Mouse (Mus musculus): ENCODE results near the gene Prox2. TPM values are rescaled to one million over a fixed set of nuclear protein-coding genes. Genes with fewer than 3 reads are reported as not detected.

Prox2 gene
- polyA plus RNA-seq, 1 experiment: 1.6 TPM

- Histone ChIP-seq H3K27me3 (ENCODE audit: control insufficient read depth, insufficient read depth, low read length) (no peaks in the 10 kb centered on the region), H3K27ac (ENCODE audit: insufficient read depth, low read length) (no peak overlapping the region), H3K4me3 (replicated peaks; ENCODE audit: insufficient read depth, low read depth, low read length) (no peak overlapping the region), H3K4me1 (ENCODE audit: control insufficient read depth, insufficient read depth, low read length) (no peaks in the 10 kb centered on the region; the same call in 1 of the 2 replicates)
- no peak for DNase-seq
- no peak for TF ChIP-seq POLR2A (IDR thresholded peaks at IDR 0.05; ENCODE audit: borderline replicate concordance, insufficient read depth, low read length)
- TF ChIP-seq CTCF (IDR thresholded peaks at IDR 0.05; ENCODE audit: borderline replicate concordance, insufficient read depth, low read depth, low read length): no peak
- WGBS: 91% methylated on average over 5 of the region's 5 CpGs
These were observed 14.2 kb upstream of the Prox2 start for GRCm38 (mm10) chr12:85124751-85125150.

- TF ChIP-seq CTCF (IDR thresholded peaks at IDR 0.05; ENCODE audit: borderline replicate concordance, insufficient read depth, low read depth, low read length) (no peak), POLR2A (IDR thresholded peaks at IDR 0.05; ENCODE audit: borderline replicate concordance, insufficient read depth, low read length) (no peak)
- 94% methylated on average over 11 of the region's 11 CpGs for WGBS
- DNase-seq: no peak
- no peaks in the 10 kb centered on the region; the same call in 1 of the 2 replicates for H3K4me1 ChIP-seq (ENCODE audit: control insufficient read depth, insufficient read depth, low read length)
- no peaks in the 10 kb centered on the region for H3K27me3 ChIP-seq (ENCODE audit: control insufficient read depth, insufficient read depth, low read length)
- no peak overlapping the region for H3K27ac ChIP-seq (ENCODE audit: insufficient read depth, low read length)
- no peak overlapping the region for H3K4me3 ChIP-seq (replicated peaks; ENCODE audit: insufficient read depth, low read depth, low read length)
These were observed 13.1 kb upstream of the Prox2 start for GRCm38 (mm10) chr12:85123645-85124044.

- Histone ChIP-seq H3K4me3 (replicated peaks; ENCODE audit: insufficient read depth, low read depth, low read length) (no peak overlapping the region), H3K27ac (ENCODE audit: insufficient read depth, low read length) (no peak overlapping the region), H3K4me1 (ENCODE audit: control insufficient read depth, insufficient read depth, low read length) (no peaks in the 10 kb centered on the region; the same call in 1 of the 2 replicates), H3K27me3 (ENCODE audit: control insufficient read depth, insufficient read depth, low read length) (no peaks in the 10 kb centered on the region)
- TF ChIP-seq CTCF (IDR thresholded peaks at IDR 0.05; ENCODE audit: borderline replicate concordance, insufficient read depth, low read depth, low read length) (no peak), POLR2A (IDR thresholded peaks at IDR 0.05; ENCODE audit: borderline replicate concordance, insufficient read depth, low read length) (no peak)
- WGBS: 90% methylated on average over 9 of the region's 9 CpGs
- no peak for DNase-seq
These were observed 12.6 kb upstream of the Prox2 start for GRCm38 (mm10) chr12:85123108-85123530.

DNA sequence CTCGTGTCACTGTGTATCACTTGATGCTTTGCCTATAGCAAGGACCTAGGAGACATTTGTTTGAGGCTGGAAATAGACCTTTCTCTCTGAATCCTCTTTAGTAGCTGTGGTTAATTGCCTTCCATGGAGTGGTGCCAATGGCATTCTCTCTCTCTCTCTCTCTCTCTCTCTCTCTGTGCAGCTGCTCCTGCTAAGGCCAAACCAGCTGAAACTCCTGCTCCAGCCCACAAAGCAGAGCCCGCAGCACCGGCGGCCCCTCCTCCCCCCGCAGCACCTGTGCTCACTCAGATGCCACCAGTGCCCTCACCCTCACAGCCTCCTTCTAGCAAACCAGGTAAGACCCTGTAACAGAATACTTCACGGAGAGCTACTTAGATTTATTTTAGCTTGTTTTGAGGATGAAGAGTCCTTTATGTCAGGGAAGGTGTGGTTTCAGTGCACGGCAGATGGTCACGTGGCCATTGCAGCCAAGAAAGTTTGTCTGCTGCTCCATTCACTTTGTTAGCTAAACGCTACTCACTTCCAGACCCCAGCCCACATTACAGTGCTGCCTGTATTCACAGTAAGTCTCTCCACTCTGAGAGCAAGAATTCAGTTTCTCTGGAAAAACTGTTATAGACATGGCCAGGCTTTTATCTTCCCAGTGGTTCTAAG is 11.4 kb upstream of the Prox2 start:
- WGBS: 51% methylated on average over 9 of the region's 9 CpGs
- Histone ChIP-seq H3K27me3 (ENCODE audit: control insufficient read depth, insufficient read depth, low read length) (no peaks in the 10 kb centered on the region), H3K4me3 (replicated peaks; ENCODE audit: insufficient read depth, low read depth, low read length) (no peak overlapping the region), H3K4me1 (ENCODE audit: control insufficient read depth, insufficient read depth, low read length) (no peaks in the 10 kb centered on the region; the same call in 1 of the 2 replicates), H3K27ac (ENCODE audit: insufficient read depth, low read length) (no peak overlapping the region)
- DNase-seq: no peak
- no peak for TF ChIP-seq POLR2A (IDR thresholded peaks at IDR 0.05; ENCODE audit: borderline replicate concordance, insufficient read depth, low read length)
- no peak for TF ChIP-seq CTCF (IDR thresholded peaks at IDR 0.05; ENCODE audit: borderline replicate concordance, insufficient read depth, low read depth, low read length)

- TF ChIP-seq POLR2A (IDR thresholded peaks at IDR 0.05; ENCODE audit: borderline replicate concordance, insufficient read depth, low read length) (no peak), CTCF (IDR thresholded peaks at IDR 0.05; ENCODE audit: borderline replicate concordance, insufficient read depth, low read depth, low read length) (no peak)
- WGBS: 67% methylated on average over 7 of the region's 7 CpGs
- no peaks in the 10 kb centered on the region; the same call in 1 of the 2 replicates for H3K4me1 ChIP-seq (ENCODE audit: control insufficient read depth, insufficient read depth, low read length)
- no peaks in the 10 kb centered on the region for H3K27me3 ChIP-seq (ENCODE audit: control insufficient read depth, insufficient read depth, low read length)
- no peak overlapping the region for H3K27ac ChIP-seq (ENCODE audit: insufficient read depth, low read length)
- no peak for DNase-seq
- no peak overlapping the region for H3K4me3 ChIP-seq (replicated peaks; ENCODE audit: insufficient read depth, low read depth, low read length)
These were observed 5.1 kb upstream of the Prox2 start for GRCm38 (mm10) chr12:85115678-85116077.

DNA sequence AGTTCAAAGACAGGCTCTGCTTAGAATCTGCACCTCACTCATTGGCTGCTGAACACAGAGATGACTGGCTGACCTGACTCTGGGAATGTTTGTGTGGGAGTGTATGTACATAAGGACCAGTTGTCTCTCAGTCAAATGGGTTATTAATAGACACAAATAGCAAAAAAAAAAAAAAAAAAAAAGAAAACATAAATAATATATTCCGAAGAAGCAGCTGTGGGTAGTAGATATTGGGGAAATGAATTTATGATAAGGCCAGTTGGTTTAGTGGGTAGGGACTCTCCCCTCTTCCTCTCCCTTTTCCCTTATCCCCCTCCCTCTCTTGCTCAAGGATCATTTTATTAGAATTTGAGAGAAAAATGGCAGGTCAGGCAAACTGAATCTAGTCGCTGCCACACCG is 3.4 kb upstream of the Prox2 start:
- Histone ChIP-seq H3K27me3 (ENCODE audit: control insufficient read depth, insufficient read depth, low read length) (no peaks in the 10 kb centered on the region), H3K4me3 (replicated peaks; ENCODE audit: insufficient read depth, low read depth, low read length) (no peak overlapping the region), H3K27ac (ENCODE audit: insufficient read depth, low read length) (no peak overlapping the region), H3K4me1 (ENCODE audit: control insufficient read depth, insufficient read depth, low read length) (no peaks in the 10 kb centered on the region; the same call in 1 of the 2 replicates)
- no peak for DNase-seq
- TF ChIP-seq CTCF (IDR thresholded peaks at IDR 0.05; ENCODE audit: borderline replicate concordance, insufficient read depth, low read depth, low read length) (no peak), POLR2A (IDR thresholded peaks at IDR 0.05; ENCODE audit: borderline replicate concordance, insufficient read depth, low read length) (no peak)
- WGBS: 91% methylated on average over 3 of the region's 3 CpGs

GRCm38 (mm10) chr12:85113337-85113736 is 2.8 kb upstream of the Prox2 start:
- no peak for DNase-seq
- 85% methylated on average over 3 of the region's 3 CpGs for WGBS
- Histone ChIP-seq H3K4me1 (ENCODE audit: control insufficient read depth, insufficient read depth, low read length) (no peaks in the 10 kb centered on the region; the same call in 1 of the 2 replicates), H3K4me3 (replicated peaks; ENCODE audit: insufficient read depth, low read depth, low read length) (no peak overlapping the region), H3K27me3 (ENCODE audit: control insufficient read depth, insufficient read depth, low read length) (no peaks in the 10 kb centered on the region), H3K27ac (ENCODE audit: insufficient read depth, low read length) (no peak overlapping the region)
- TF ChIP-seq CTCF (IDR thresholded peaks at IDR 0.05; ENCODE audit: borderline replicate concordance, insufficient read depth, low read depth, low read length): no peak
- no peak for TF ChIP-seq POLR2A (IDR thresholded peaks at IDR 0.05; ENCODE audit: borderline replicate concordance, insufficient read depth, low read length)

GRCm38 (mm10) chr12:85112550-85113251 is 2.1 kb upstream of the Prox2 start:
- DNase-seq: no peak
- Histone ChIP-seq H3K27ac (ENCODE audit: insufficient read depth, low read length) (no peak overlapping the region), H3K4me1 (ENCODE audit: control insufficient read depth, insufficient read depth, low read length) (no peaks in the 10 kb centered on the region; the same call in 1 of the 2 replicates), H3K4me3 (replicated peaks; ENCODE audit: insufficient read depth, low read depth, low read length) (no peak overlapping the region), H3K27me3 (ENCODE audit: control insufficient read depth, insufficient read depth, low read length) (no peaks in the 10 kb centered on the region)
- 87% methylated on average over 7 of the region's 7 CpGs for WGBS
- no peak for TF ChIP-seq CTCF (IDR thresholded peaks at IDR 0.05; ENCODE audit: borderline replicate concordance, insufficient read depth, low read depth, low read length)
- TF ChIP-seq POLR2A (IDR thresholded peaks at IDR 0.05; ENCODE audit: borderline replicate concordance, insufficient read depth, low read length): no peak

Measured in cerebellum, adult 2 months (tissue).